Mouse (Mus musculus) forebrain, embryonic 15.5 days (tissue): Measurements from ENCODE around the gene Phf7. TPM values are rescaled to one million over a fixed set of nuclear protein-coding genes. Genes with fewer than 3 reads are reported as not detected.

Experiments
- ATAC-seq: fragments of 200-750 bp; cut with Nextera tagmentation; replicated peaks from 2 replicates; pipeline ENCODE4 v1.8.0; 2017; ENCODE audit warnings: mild to moderate bottlenecking, moderate TSS enrichment, moderate library complexity
- H3K27ac ChIP-seq: fragments of 300-500 bp; sonication (generic); replicated peaks from 2 replicates; pipeline ENCODE4 v1.5.1; 2015; ENCODE audit warnings: mild to moderate bottlenecking, inconsistent platforms
- H3K27me3 ChIP-seq: fragments of 300-500 bp; sonication (generic); 2 replicates; pipeline ENCODE4 v1.6.1; 2015; ENCODE audit warnings: inconsistent platforms
- H3K36me3 ChIP-seq: fragments of 300-500 bp; sonication (generic); 2 replicates; pipeline ENCODE4 v1.6.1; 2015; ENCODE audit warnings: mild to moderate bottlenecking, inconsistent platforms
- H3K4me1 ChIP-seq: fragments of 300-500 bp; sonication (generic); 2 replicates; pipeline ENCODE4 v1.6.1; 2015; ENCODE audit warnings: inconsistent platforms
- H3K4me2 ChIP-seq: fragments of 300-500 bp; sonication (generic); replicated peaks from 2 replicates; pipeline ENCODE4 v1.6.1; 2015; ENCODE audit warnings: mild to moderate bottlenecking, inconsistent platforms
- H3K4me3 ChIP-seq: fragments of 300-500 bp; sonication (generic); 2 replicates; pipeline ENCODE4 v1.5.1; 2015; ENCODE audit warnings: mild to moderate bottlenecking, inconsistent platforms
- H3K9ac ChIP-seq: fragments of 300-500 bp; sonication (generic); replicated peaks from 2 replicates; pipeline ENCODE4 v1.6.1; 2015; ENCODE audit warnings: mild to moderate bottlenecking, inconsistent platforms
- H3K9me3 ChIP-seq: fragments of 300-500 bp; sonication (generic); 2 replicates; pipeline ENCODE4 v1.6.1; 2016; ENCODE audit warnings: inconsistent platforms
- WGBS: fragments of 180-500 bp; shearing (Covaris S2); methylation state at CpG from one replicate; pipeline ENCODE4 v1.1.7; 2015; ENCODE audit warnings: mixed read lengths; 5-methylcytosine and 5-hydroxymethylcytosine counted together
- polyA plus RNA-seq: library from polyadenylated mRNA; unstranded; fragments of >200 nt; fragmentation: Nextera tagmentation; extraction: Ambion mirVana; gene quantifications from 2 replicates; pipeline ENCODE4 v1.2.1, GENCODE M21; 2015

Gene Phf7
- polyA plus RNA-seq, 1 experiment from 2014 or later: 13.1 TPM

DNA sequence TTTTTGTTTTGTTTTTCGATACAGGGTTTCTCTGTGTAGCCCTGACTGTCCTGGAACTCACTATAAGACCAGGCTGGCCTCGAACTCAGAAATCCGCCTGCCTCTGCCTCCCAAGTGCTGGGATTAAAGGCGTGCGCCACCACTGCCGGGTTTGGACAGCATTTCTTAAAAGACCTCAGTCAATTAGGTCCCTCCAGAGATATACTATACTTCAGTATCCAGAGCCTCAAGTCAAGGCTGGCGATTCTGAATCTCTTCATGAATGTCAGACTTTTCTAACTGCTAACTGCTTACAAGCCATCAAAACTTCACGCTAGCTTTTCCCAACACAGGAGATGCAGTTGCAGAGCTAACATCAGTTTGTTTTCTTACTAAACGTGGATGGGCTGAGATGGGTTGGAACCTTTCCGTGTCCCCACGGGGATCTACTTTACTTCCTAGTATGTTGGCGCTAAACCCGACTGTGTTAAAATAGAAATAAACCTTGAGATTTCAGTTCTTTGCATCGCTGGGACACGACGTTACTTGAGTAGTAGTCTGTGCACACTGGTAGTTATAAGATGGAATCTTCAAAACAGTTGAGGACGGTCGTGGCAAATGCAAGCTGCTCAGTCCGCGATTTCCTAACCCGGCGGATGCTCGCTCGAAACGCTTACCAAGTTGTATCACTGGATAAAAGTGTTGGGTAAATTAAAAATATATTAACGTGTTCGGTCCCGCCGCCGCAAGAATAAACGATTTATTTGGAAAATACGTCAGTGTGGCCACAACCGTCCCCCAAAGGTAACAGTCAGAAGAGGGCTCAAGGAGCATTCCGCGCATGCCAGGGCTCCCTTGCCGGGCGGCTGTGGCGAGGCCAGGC lies 664 bp downstream of the Phf7 start:
- 20% methylated on average over 38 of the region's 38 CpGs for WGBS
- Histone ChIP-seq H3K36me3 (peaks cover 23% of the 10 kb centered on the region), H3K4me1 (peaks cover 20% of the 10 kb centered on the region), H3K4me3 (peak overlapping the region; percentile 77), H3K9me3 (no peaks in the 10 kb centered on the region), H3K27ac (peak overlapping the region; percentile 91), H3K9ac (peak overlapping the region; percentile 95), H3K27me3 (no peaks in the 10 kb centered on the region), H3K4me2 (peak overlapping the region; percentile 59)
- peak; percentile 36; the same call in 1 of the 2 replicates for ATAC-seq

- H3K9me3 ChIP-seq: no peaks in the 10 kb centered on the region
- no peak overlapping the region for H3K4me3 ChIP-seq
- WGBS: 94% methylated on average over 6 of the region's 6 CpGs
- H3K4me1 ChIP-seq: peaks cover 20% of the 10 kb centered on the region
- no peaks in the 10 kb centered on the region for H3K27me3 ChIP-seq
- no peak overlapping the region for H3K9ac ChIP-seq
- peaks cover 2% of the 10 kb centered on the region for H3K36me3 ChIP-seq
- H3K4me2 ChIP-seq: no peak overlapping the region
- ATAC-seq: no peak
- no peak overlapping the region for H3K27ac ChIP-seq
Measured at GRCm38 (mm10) chr14:31248396-31248795, 2.7 kb downstream of the Phf7 start.

- Histone ChIP-seq H3K9me3 (no peaks in the 10 kb centered on the region), H3K4me1 (peaks cover 7% of the 10 kb centered on the region), H3K36me3 (no peaks in the 10 kb centered on the region), H3K4me2 (no peak overlapping the region), H3K27ac (no peak overlapping the region), H3K4me3 (no peak overlapping the region), H3K27me3 (no peaks in the 10 kb centered on the region), H3K9ac (no peak overlapping the region)
- no peak for ATAC-seq
- WGBS: 77% methylated on average over 1 of the region's 1 CpGs
Measured at GRCm38 (mm10) chr14:31245946-31246345, 5.2 kb downstream of the Phf7 start.

DNA sequence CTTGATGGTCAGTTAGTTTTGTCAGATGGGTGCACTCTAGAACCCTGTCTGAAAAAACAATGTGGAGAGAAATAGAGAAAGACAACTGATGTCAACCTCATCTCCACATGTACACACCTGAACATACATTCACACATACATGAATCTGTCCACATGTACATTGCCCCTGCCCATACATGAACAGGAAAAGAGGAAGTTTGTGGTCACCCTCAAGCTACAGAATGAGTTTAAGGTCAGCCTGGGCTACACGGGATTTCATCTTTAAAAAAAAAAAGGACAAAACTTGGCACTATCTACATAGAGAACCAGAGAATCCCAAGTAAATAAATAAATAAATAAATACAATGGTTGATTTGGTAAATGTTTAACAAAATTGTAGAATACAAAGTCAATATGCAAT lies 6.3 kb downstream of the Phf7 start:
- Histone ChIP-seq H3K9me3 (no peaks in the 10 kb centered on the region), H3K9ac (no peak overlapping the region), H3K27me3 (no peaks in the 10 kb centered on the region), H3K4me3 (no peak overlapping the region), H3K4me1 (no peaks in the 10 kb centered on the region), H3K4me2 (no peak overlapping the region), H3K27ac (no peak overlapping the region), H3K36me3 (no peaks in the 10 kb centered on the region)
- no peak for ATAC-seq
- 85% methylated on average over 1 of the region's 1 CpGs for WGBS

DNA sequence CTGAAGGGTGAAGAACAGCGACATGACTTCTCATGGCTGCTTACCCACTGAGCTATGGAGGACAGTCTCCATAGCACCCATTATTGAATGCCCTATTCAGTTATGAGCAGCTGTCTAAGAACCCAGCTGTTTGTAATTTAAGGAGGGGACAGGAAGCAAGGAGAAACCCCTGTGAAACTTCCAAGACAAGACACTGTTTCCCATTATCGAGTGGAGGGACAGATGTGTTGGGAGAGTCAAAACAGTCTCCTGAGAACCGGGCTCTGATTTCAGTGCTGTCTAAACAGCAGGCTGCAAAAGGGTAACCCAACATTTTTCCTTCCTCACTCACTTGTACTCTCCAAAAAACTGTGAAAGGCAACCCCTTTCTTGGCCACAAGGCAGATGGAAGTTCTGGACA lies 10.6 kb downstream of the Phf7 start:
- Histone ChIP-seq H3K4me2 (no peak overlapping the region), H3K36me3 (no peaks in the 10 kb centered on the region), H3K9ac (no peak overlapping the region), H3K4me3 (no peak overlapping the region), H3K4me1 (no peaks in the 10 kb centered on the region), H3K9me3 (no peaks in the 10 kb centered on the region), H3K27me3 (no peaks in the 10 kb centered on the region), H3K27ac (no peak overlapping the region)
- no peak for ATAC-seq
- 80% methylated on average over 3 of the region's 3 CpGs for WGBS

DNA sequence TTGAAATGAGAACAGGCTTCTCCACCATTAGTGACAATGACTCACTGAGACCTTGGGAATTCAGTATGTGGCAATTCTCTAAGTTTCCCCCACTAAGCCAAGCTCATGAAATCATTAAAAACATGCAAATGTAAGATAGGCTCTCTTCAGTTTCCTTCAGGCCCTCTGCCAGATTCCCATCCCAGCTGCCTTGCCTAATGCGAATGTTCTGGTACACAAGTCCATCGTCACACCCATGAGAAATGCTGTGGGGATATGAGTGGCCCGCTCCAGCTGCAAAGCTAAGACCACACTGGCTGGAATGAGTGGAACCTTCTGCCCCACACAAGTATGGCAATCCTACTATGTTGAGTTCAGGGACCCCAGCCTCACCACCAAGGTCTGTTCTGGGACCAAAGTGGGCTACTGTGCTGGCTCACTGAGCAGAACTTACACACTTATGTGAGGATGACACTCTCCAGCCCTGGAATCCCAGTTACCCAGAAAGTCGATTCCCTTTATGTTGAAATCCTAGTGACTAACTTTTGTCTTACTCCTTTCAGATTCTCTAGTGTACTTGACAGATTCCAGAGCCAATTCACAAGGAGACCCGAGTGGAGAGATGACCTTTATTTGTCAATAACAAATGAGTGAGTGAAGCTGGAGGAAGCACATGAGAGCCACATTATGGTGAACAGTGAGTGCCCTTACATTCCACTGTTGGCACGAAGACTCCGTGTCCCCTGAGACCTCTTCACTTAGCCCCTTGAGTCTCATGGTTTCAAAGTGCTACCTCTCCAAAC lies 13.8 kb downstream of the Phf7 start:
- ATAC-seq: no peak
- Histone ChIP-seq H3K9me3 (no peaks in the 10 kb centered on the region), H3K4me3 (no peak overlapping the region), H3K9ac (no peak overlapping the region), H3K27me3 (no peaks in the 10 kb centered on the region), H3K4me2 (no peak overlapping the region), H3K4me1 (no peaks in the 10 kb centered on the region), H3K36me3 (no peaks in the 10 kb centered on the region), H3K27ac (no peak overlapping the region)
- 85% methylated on average over 7 of the region's 7 CpGs for WGBS

- no peaks in the 10 kb centered on the region for H3K27me3 ChIP-seq
- H3K4me2 ChIP-seq: no peak overlapping the region
- no peak overlapping the region for H3K9ac ChIP-seq
- WGBS: 17% methylated on average over 11 of the region's 11 CpGs
- H3K36me3 ChIP-seq: no peaks in the 10 kb centered on the region
- no peak overlapping the region for H3K27ac ChIP-seq
- H3K9me3 ChIP-seq: no peaks in the 10 kb centered on the region
- H3K4me3 ChIP-seq: no peak overlapping the region
- H3K4me1 ChIP-seq: no peaks in the 10 kb centered on the region
- peak; percentile 74 for ATAC-seq
Measured at GRCm38 (mm10) chr14:31233996-31234591, 17.0 kb downstream of the Phf7 start.

DNA sequence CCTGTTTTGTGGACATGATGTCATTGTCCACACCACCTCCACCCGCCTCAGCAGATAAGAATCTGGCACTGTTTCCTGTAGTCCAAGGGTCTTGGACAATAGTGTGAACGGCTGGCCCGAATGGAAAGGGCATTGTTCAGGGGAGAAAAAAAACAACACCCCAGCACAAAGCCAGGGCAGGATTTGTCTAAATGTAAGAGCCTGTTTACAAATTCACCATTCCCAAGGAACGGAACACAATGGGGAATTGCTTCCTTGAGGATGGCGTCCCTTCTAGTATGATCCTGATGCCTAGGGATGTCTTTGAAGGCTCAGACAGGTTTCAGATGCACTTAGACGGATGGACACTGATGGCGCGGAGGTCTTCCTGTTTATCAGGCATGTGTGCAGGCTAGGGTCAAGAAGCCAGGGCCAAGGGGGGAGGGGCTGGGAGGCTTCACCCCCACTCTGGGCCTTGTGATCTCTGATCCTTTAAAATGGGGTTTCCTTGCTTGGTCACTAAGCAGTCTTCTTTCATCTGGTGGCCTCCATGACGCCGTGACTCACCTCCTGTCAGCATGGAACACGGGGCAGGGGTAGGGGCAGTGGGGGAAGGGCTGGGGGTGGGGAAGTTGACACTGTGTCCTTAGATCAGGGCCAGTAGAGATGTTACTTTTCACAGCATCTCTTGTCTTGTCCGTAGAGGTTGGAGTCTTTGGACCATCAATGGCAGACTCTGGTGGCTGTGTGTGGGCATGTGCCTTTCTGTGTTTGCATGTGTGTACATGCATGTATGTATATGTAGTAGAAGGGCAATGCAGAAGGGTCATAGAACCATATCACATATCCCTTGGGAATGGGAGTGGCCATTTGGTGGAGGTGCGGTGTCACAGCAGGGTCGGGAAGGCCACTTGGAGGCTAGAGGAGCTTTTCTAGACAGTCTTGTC lies 17.8 kb downstream of the Phf7 start:
- Histone ChIP-seq H3K4me2 (no peak overlapping the region), H3K9me3 (no peaks in the 10 kb centered on the region), H3K36me3 (no peaks in the 10 kb centered on the region), H3K9ac (no peak overlapping the region), H3K27ac (no peak overlapping the region), H3K27me3 (no peaks in the 10 kb centered on the region), H3K4me3 (no peak overlapping the region), H3K4me1 (no peaks in the 10 kb centered on the region)
- ATAC-seq: peak; percentile 29; the same call in 1 of the 2 replicates
- WGBS: 90% methylated on average over 14 of the region's 14 CpGs

DNA sequence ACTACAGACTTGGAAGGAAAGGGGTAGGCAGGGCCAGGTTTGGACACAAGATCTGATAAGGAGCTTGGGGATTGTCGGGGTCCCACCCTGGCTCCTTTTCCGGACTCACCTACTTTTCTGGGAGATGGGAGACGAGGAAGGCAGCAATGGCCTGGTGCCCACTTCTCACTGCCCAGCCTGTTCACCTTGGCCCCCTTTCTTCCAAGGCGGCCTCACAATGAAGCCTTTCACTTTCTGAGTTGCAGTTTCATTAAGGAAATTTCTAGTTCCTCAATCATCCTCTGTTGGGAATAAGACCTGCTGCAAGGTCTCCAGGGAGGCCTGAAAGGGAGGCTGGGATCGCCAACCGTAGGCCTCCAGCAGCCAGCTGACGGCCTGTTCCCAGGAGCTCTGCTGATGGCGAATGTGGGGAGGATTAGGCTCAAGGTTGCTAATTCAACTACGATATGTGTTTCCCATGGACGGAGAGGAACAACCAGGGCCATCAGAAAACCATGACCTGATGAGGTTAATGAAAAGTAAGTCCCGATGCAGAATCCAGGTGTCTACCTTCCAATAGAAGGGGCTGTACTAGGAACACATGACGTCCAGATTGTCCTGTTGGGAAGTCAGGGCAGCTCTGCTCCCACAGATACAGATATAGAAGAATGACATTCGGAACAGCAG lies 18.6 kb downstream of the Phf7 start:
- no peaks in the 10 kb centered on the region for H3K36me3 ChIP-seq
- H3K27me3 ChIP-seq: no peaks in the 10 kb centered on the region
- H3K27ac ChIP-seq: peak overlapping the region; percentile 23; the same call in 1 of the 2 replicates
- H3K4me2 ChIP-seq: no peak overlapping the region
- no peak overlapping the region for H3K9ac ChIP-seq
- no peaks in the 10 kb centered on the region for H3K9me3 ChIP-seq
- no peak for ATAC-seq
- no peaks in the 10 kb centered on the region for H3K4me1 ChIP-seq
- H3K4me3 ChIP-seq: no peak overlapping the region
- 84% methylated on average over 13 of the region's 13 CpGs for WGBS

- H3K36me3 ChIP-seq: no peaks in the 10 kb centered on the region
- H3K4me1 ChIP-seq: peaks cover 8% of the 10 kb centered on the region
- 78% methylated on average over 8 of the region's 8 CpGs for WGBS
- no peak overlapping the region for H3K27ac ChIP-seq
- H3K9ac ChIP-seq: no peak overlapping the region
- H3K4me3 ChIP-seq: no peak overlapping the region
- H3K4me2 ChIP-seq: no peak overlapping the region
- no peaks in the 10 kb centered on the region for H3K27me3 ChIP-seq
- no peaks in the 10 kb centered on the region for H3K9me3 ChIP-seq
- no peak for ATAC-seq
Measured at GRCm38 (mm10) chr14:31230442-31230841, 20.7 kb downstream of the Phf7 start.

DNA sequence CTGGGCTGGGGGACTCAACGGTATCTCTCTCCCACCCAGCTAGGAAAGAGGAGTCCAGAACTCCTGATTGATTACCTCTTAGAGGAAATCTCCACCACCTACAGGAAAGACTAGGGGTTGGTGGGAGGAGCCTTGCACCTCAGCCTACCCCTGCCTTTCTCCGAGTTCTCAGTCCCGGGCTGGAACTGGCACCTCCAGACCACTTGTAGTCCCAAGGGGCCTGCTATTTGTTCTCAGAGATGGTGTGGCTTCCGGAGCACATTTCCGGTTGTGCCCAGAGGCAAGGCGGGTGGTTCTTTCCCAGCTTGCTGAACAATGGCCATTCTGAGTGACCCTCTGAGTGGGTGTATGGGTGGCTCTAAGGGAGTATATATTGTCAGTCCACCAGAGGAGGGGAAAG lies 22.9 kb downstream of the Phf7 start:
- no peak overlapping the region for H3K27ac ChIP-seq
- no peak overlapping the region for H3K4me3 ChIP-seq
- 81% methylated on average over 6 of the region's 6 CpGs for WGBS
- peaks cover 8% of the 10 kb centered on the region for H3K4me1 ChIP-seq
- no peaks in the 10 kb centered on the region for H3K27me3 ChIP-seq
- H3K36me3 ChIP-seq: no peaks in the 10 kb centered on the region
- no peak overlapping the region for H3K4me2 ChIP-seq
- H3K9ac ChIP-seq: no peak overlapping the region
- ATAC-seq: no peak
- H3K9me3 ChIP-seq: no peaks in the 10 kb centered on the region
